Mouse (Mus musculus) hindbrain, embryonic 13.5 days (tissue): ENCODE measurements around the gene Ugt1a7c. TPM values are rescaled to one million over a fixed set of nuclear protein-coding genes. Genes with fewer than 3 reads are reported as not detected.
"Not testable (repeated sequence)": the region's sequence is repeated elsewhere in the genome, so short reads cannot be mapped to it uniquely, and the experiment has no call there.

ENCODE experiments used
- ATAC-seq: fragments of 200-750 bp; cut with Nextera tagmentation; 2 replicates; pipeline ENCODE4 v1.8.0; 2017; ENCODE audit warnings: moderate TSS enrichment; ENCODE audit not compliant: low FRiP score
- H3K27ac ChIP-seq: fragments of 300-500 bp; sonication (generic); 2 replicates; pipeline ENCODE4 v1.5.1; 2015; ENCODE audit warnings: inconsistent platforms, mild to moderate bottlenecking, moderate library complexity
- H3K27me3 ChIP-seq: fragments of 300-500 bp; sonication (generic); 2 replicates; pipeline ENCODE4 v1.6.1; 2015; ENCODE audit warnings: mild to moderate bottlenecking, inconsistent platforms
- H3K36me3 ChIP-seq: fragments of 300-500 bp; sonication (generic); 2 replicates; pipeline ENCODE4 v1.6.1; 2015; ENCODE audit warnings: mild to moderate bottlenecking, inconsistent platforms
- H3K4me1 ChIP-seq: fragments of 300-500 bp; sonication (generic); replicated peaks from 2 replicates; pipeline ENCODE4 v1.6.1; 2015; ENCODE audit warnings: inconsistent platforms
- H3K4me2 ChIP-seq: fragments of 300-500 bp; sonication (generic); 2 replicates; pipeline ENCODE4 v1.6.1; 2015; ENCODE audit warnings: inconsistent platforms, mild to moderate bottlenecking, moderate library complexity
- H3K4me3 ChIP-seq: fragments of 300-500 bp; sonication (generic); 2 replicates; pipeline ENCODE4 v1.5.1; 2015; ENCODE audit warnings: mild to moderate bottlenecking, inconsistent platforms
- H3K9ac ChIP-seq: fragments of 300-500 bp; sonication (generic); 2 replicates; pipeline ENCODE4 v1.6.1; 2015; ENCODE audit warnings: mild to moderate bottlenecking, inconsistent platforms
- H3K9me3 ChIP-seq: fragments of 300-500 bp; sonication (generic); 2 replicates; pipeline ENCODE4 v1.6.1; 2016; ENCODE audit warnings: inconsistent platforms
- WGBS: fragments of 180-500 bp; shearing (Covaris S2); methylation state at CpG from one replicate; pipeline ENCODE4 v1.1.7; 2015; 5-methylcytosine and 5-hydroxymethylcytosine counted together
- polyA plus RNA-seq: library from polyadenylated mRNA; unstranded; fragments of >200 nt; fragmentation: Nextera tagmentation; extraction: Ambion mirVana; gene quantifications from 2 replicates; pipeline ENCODE4 v1.2.1, GENCODE M21; 2015

Ugt1a7c gene
- polyA plus RNA-seq, 1 experiment from 2014 or later = 2.1 TPM

DNA sequence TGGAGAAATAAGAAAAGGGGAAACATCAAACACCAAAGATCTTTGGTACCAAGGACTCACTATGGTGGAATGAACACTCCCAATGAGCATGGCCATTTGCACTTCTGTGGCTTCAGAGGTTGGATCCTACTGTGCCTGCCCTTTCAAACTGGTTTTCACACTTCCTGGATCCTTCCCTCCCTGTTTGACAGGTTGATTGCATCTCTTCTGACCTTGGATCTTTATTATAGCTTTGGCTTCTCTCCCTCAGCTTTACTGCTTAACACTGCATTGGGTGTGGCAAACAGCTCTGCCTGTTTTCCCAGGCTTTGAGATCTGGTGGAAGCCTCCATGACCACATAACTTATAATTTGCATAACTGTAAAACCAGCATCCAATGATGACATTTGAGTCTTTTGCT, 125.5 kb downstream of the Ugt1a7c start:
- H3K36me3 ChIP-seq = no peaks in the 10 kb centered on the region
- H3K27me3 ChIP-seq = no peaks in the 10 kb centered on the region
- no peaks in the 10 kb centered on the region for H3K4me1 ChIP-seq
- no peak overlapping the region for H3K4me3 ChIP-seq
- no peak for ATAC-seq
- H3K9ac ChIP-seq = no peak overlapping the region
- H3K27ac ChIP-seq = no peak overlapping the region
- H3K9me3 ChIP-seq = peaks cover 27% of the 10 kb centered on the region
- H3K4me2 ChIP-seq = no peak overlapping the region

- Histone ChIP-seq H3K9ac (no peak overlapping the region), H3K9me3 (peaks cover 29% of the 10 kb centered on the region), H3K4me1 (no peaks in the 10 kb centered on the region), H3K4me3 (no peak overlapping the region), H3K27me3 (no peaks in the 10 kb centered on the region), H3K4me2 (no peak overlapping the region), H3K27ac (no peak overlapping the region), H3K36me3 (no peaks in the 10 kb centered on the region)
- no peak for ATAC-seq
- 54% methylated on average over 2 of the region's 2 CpGs for WGBS
Measured at GRCm38 (mm10) chr1:88222216-88222615, 127.4 kb downstream of the Ugt1a7c start.

GRCm38 (mm10) chr1:88223011-88223515, 128.2 kb downstream of the Ugt1a7c start:
- not testable (repeated sequence) for H3K9ac ChIP-seq, H3K4me2 ChIP-seq, H3K36me3 ChIP-seq, H3K27ac ChIP-seq, ATAC-seq, H3K27me3 ChIP-seq, H3K4me3 ChIP-seq, H3K4me1 ChIP-seq
- H3K9me3 ChIP-seq = peaks cover 33% of the 10 kb centered on the region

DNA sequence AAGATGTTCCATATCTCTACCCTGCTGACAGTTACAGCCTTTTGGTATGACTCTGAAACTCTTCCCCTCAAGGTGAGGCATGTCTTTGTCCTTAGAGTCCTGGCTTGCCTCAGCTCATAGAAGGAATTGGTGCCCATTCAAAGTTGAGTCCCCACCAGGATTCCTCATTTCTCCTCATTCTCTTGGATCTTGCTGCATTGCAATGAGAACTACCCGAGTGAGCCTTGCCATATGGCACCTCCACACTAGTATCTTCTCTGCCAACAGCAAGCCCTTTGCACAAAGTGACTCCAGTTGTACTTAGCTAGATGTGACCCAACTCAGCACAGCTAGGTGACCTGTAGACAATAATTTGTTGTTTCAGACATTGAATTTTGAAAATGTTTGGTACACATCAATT, 128.7 kb downstream of the Ugt1a7c start:
- no peak for ATAC-seq
- Histone ChIP-seq H3K27me3 (no peaks in the 10 kb centered on the region), H3K9ac (no peak overlapping the region), H3K4me2 (no peak overlapping the region), H3K4me1 (no peaks in the 10 kb centered on the region), H3K4me3 (no peak overlapping the region), H3K27ac (no peak overlapping the region), H3K9me3 (peaks cover 38% of the 10 kb centered on the region), H3K36me3 (no peaks in the 10 kb centered on the region)
- WGBS = 62% methylated on average over 1 of the region's 1 CpGs

GRCm38 (mm10) chr1:88224029-88224776, 129.3 kb downstream of the Ugt1a7c start:
- no peak for ATAC-seq

GRCm38 (mm10) chr1:88225301-88225700, 130.4 kb downstream of the Ugt1a7c start:
- not testable (repeated sequence) for H3K4me2 ChIP-seq, H3K9ac ChIP-seq, H3K4me3 ChIP-seq, ATAC-seq, H3K27me3 ChIP-seq, H3K27ac ChIP-seq, H3K36me3 ChIP-seq, H3K4me1 ChIP-seq
- H3K9me3 ChIP-seq = peaks cover 55% of the 10 kb centered on the region
- 40% methylated on average over 2 of the region's 2 CpGs for WGBS

More at GRCm38 (mm10) chr1:88224029-88224776, 129.3 kb downstream of the Ugt1a7c start:
- Histone ChIP-seq H3K27me3 (no peaks in the 10 kb centered on the region), H3K36me3 (no peaks in the 10 kb centered on the region), H3K27ac (no peak overlapping the region), H3K4me2 (no peak overlapping the region), H3K9me3 (peaks cover 44% of the 10 kb centered on the region), H3K4me3 (no peak overlapping the region), H3K9ac (no peak overlapping the region), H3K4me1 (no peaks in the 10 kb centered on the region)
- WGBS = 66% methylated on average over 2 of the region's 2 CpGs

DNA sequence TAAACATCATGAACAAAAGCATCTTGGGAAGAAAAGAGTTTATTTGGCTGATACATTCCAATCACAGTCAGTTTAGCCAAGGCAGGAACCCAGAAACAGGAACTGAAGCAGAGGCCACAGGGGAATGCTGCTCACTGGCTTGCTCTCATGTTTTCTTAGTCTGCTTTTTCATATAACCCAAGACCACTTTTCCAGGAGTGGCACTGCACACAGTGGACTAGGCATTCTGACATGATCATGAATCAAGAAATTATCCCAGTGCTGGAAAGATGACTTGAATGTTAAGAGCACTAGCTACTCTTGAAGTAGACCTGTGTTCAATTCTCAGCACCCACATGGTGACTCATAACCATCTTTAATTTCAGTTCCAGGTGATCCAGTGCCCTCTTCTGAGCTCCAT, 130.9 kb downstream of the Ugt1a7c start:
- no peak overlapping the region for H3K27ac ChIP-seq
- no peak for ATAC-seq
- H3K4me2 ChIP-seq = no peak overlapping the region
- no peaks in the 10 kb centered on the region for H3K27me3 ChIP-seq
- no peaks in the 10 kb centered on the region for H3K36me3 ChIP-seq
- H3K9me3 ChIP-seq = peaks cover 59% of the 10 kb centered on the region
- no peak overlapping the region for H3K9ac ChIP-seq
- no peak overlapping the region for H3K4me3 ChIP-seq
- H3K4me1 ChIP-seq = no peaks in the 10 kb centered on the region

GRCm38 (mm10) chr1:88226670-88227379, 132.0 kb downstream of the Ugt1a7c start, which contains the start of gene Mroh2a:
TSS of gene Mroh2a (plus strand) at chr1:88226986.
- Histone ChIP-seq H3K4me2 (no peak within 1 kb of the TSS), H3K27ac (no peak within 1 kb of the TSS), H3K4me3 (no peak within 1 kb of the TSS), H3K4me1 (no peaks in the 10 kb centered on the region), H3K9ac (no peak within 1 kb of the TSS), H3K9me3 (peaks cover 70% of the 10 kb centered on the region), H3K27me3 (no peaks in the 10 kb centered on the region), H3K36me3 (no peaks in the 10 kb centered on the region)
- WGBS = 52% methylated on average over 5 of the region's 5 CpGs
- ATAC-seq = no peak

GRCm38 (mm10) chr1:88227482-88227881, 132.6 kb downstream of the Ugt1a7c start:
- Histone ChIP-seq H3K36me3 (no peaks in the 10 kb centered on the region), H3K4me3 (no peak overlapping the region), H3K27ac (no peak overlapping the region), H3K27me3 (no peaks in the 10 kb centered on the region), H3K9me3 (peaks cover 73% of the 10 kb centered on the region), H3K4me1 (no peaks in the 10 kb centered on the region), H3K9ac (no peak overlapping the region), H3K4me2 (no peak overlapping the region)
- ATAC-seq = no peak
- WGBS = 57% methylated on average over 2 of the region's 2 CpGs

GRCm38 (mm10) chr1:88228121-88228520, 133.3 kb downstream of the Ugt1a7c start:
- Histone ChIP-seq H3K4me2 (no peak overlapping the region), H3K27me3 (no peaks in the 10 kb centered on the region), H3K4me1 (no peaks in the 10 kb centered on the region), H3K9ac (no peak overlapping the region), H3K4me3 (no peak overlapping the region), H3K36me3 (no peaks in the 10 kb centered on the region), H3K9me3 (peaks cover 79% of the 10 kb centered on the region), H3K27ac (no peak overlapping the region)
- 74% methylated on average over 7 of the region's 7 CpGs for WGBS
- ATAC-seq = no peak

DNA sequence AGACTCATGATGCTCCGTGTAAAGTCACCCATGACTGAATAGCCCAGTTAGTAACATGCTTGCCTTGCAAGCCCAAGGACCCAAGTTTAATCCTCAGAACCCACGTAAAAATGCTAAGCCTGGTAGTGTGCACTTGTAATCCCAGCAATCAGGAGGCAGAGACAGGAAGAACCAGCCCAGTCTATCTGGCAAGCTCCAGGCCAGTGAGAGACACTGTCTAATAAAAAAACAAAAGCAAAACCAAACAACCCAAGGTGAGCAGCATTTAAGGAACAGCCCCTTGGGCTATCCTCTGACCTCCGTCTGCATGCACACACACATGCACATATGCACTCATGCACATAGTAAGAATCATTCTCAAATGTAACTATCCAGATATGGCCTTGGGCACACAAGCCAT, 134.7 kb downstream of the Ugt1a7c start:
- no peak for ATAC-seq
- Histone ChIP-seq H3K4me2 (no peak overlapping the region), H3K9ac (no peak overlapping the region), H3K27me3 (no peaks in the 10 kb centered on the region), H3K4me1 (no peaks in the 10 kb centered on the region), H3K9me3 (peaks cover 94% of the 10 kb centered on the region), H3K4me3 (no peak overlapping the region), H3K36me3 (no peaks in the 10 kb centered on the region), H3K27ac (no peak overlapping the region)
- 81% methylated on average over 3 of the region's 3 CpGs for WGBS

DNA sequence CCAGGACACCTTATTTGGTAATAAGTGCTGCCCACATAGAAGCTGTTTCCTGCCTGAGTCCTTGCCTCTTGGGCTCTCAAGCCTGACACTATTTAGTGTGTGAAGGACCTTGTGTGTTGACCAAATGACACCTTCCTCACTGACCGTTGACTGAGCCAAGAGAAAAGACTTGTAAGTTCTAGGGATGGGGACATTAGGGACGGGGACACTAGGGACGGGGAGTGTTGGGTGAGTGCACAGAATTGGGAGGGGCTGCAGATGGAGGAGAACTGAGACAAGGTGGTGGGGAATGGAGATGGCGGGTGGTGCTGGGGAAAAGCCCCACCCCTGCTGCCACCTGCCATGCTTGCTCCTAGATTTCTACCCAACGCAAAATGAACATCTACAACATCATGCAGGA, 135.1 kb downstream of the Ugt1a7c start:
- H3K9ac ChIP-seq = no peak overlapping the region
- H3K9me3 ChIP-seq = peaks cover 98% of the 10 kb centered on the region
- no peaks in the 10 kb centered on the region for H3K36me3 ChIP-seq
- ATAC-seq = no peak
- no peak overlapping the region for H3K27ac ChIP-seq
- H3K27me3 ChIP-seq = no peaks in the 10 kb centered on the region
- no peak overlapping the region for H3K4me3 ChIP-seq
- 88% methylated on average over 5 of the region's 5 CpGs for whole genome bisulfite sequencing
- no peak overlapping the region for H3K4me2 ChIP-seq
- H3K4me1 ChIP-seq = no peaks in the 10 kb centered on the region

- no peak overlapping the region for H3K27ac ChIP-seq
- no peaks in the 10 kb centered on the region for H3K36me3 ChIP-seq
- H3K9ac ChIP-seq = no peak overlapping the region
- H3K4me2 ChIP-seq = no peak overlapping the region
- 76% methylated on average over 7 of the region's 7 CpGs for WGBS
- ATAC-seq = peak; percentile 2; the same call in 1 of the 2 replicates
- H3K9me3 ChIP-seq = peaks cover 100% of the 10 kb centered on the region
- no peaks in the 10 kb centered on the region for H3K4me1 ChIP-seq
- H3K27me3 ChIP-seq = no peaks in the 10 kb centered on the region
- H3K4me3 ChIP-seq = no peak overlapping the region
Measured at GRCm38 (mm10) chr1:88230421-88230820, 135.6 kb downstream of the Ugt1a7c start.
